Mouse (Mus musculus) testis, postnatal 14 days (tissue): Measurements from ENCODE around the gene Iqschfp.
"Not testable (repeated sequence)": the region's sequence is repeated elsewhere in the genome, so short reads cannot be mapped to it uniquely, and the experiment has no call there.

Experiments used
- DNase-seq: peaks from one replicate; pipeline ENCODE4 v3.0.0; 2021; ENCODE audit warnings: low spot score

Gene Iqschfp

DNA sequence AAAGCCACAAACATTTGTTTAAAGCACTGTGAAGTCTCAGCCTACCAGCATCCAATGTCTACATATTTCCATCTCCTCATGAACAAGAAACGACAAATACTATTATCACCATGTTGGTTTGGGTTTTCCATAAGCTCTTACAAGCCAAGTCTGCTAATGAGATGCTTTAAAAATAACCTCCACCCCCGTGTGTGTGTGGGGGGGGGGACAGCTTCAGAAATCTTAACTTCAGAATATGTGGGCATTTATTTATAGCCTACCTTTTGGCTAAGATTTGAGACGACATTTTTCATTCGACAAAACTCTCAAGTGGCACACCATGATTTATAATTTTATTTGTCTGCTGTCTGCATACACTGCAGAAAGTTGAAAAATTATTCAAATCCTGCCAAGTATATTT lies 185.4 kb downstream of the Iqschfp start:
- DNase-seq, result no peak

DNA sequence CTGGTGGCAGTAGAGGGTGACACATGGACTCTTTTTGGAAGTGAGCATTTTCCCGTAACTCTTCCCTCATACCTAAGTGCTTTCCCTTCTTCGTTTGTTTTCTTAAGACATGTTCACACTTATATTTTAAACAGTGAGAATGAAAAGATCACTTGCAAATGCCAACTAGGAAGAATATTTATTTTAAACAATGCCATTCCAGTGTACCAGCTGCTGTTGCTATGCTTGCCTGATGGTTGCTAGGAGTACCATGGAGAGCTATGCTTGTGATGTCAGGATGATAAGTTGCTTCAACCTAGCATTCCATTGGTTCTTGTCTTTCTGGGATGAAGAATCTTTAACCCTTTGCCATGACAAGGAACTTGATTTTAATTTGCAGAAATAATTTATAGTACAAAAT lies 193.0 kb downstream of the Iqschfp start:
- no peak for DNase-seq

DNA sequence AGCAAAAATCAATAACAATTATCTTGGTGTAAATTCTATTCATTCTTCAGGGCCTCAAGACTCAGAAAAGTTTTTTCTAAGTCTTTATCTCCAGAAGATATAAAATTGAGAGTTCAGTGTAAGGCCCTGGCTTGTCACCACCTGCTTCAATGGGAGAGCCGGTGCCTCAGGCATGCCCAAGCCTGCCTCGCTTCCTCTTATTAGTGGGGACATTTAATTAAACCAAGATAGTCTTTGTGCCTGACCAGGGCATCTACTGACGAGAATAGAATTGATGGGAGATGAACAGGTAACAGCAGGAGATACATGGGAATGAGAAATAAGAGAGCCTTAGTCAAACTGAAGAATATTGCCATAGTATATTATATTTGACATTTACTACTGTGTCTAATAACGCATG lies 200.1 kb downstream of the Iqschfp start:
- no peak for DNase-seq

DNA sequence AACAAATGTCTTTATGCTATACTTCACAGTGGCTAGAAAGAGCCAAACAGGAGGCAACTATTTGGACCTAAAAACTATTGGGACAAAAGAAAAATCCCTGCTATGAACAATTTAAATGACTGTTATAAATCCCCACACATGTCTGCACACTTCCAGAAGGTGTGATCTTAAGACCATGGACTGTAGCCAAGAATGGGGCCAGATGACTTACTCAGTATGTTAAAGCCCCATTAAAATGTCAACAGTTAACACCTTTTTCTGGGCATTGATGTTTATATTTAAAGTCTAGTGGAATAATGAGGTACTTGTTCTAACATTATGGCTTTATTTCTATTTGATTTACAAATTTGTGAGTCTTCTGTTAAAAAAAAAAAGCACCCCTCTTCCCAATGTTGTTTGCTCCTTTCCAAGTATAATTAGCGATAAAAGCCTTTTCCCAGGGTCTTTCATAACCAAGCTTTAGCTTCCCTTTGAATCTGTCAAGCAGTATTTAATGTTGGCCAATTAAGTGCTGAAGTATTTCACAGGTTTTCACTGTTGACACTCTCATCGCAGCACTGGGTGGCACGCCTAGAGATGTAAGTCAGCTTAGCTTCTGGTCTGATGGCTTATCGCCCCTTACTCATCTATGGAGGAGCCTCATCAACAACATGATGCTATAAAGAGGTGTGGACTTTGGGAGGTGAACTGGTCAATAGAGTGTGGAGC lies 204.8 kb downstream of the Iqschfp start:
- no peak for DNase-seq

DNA sequence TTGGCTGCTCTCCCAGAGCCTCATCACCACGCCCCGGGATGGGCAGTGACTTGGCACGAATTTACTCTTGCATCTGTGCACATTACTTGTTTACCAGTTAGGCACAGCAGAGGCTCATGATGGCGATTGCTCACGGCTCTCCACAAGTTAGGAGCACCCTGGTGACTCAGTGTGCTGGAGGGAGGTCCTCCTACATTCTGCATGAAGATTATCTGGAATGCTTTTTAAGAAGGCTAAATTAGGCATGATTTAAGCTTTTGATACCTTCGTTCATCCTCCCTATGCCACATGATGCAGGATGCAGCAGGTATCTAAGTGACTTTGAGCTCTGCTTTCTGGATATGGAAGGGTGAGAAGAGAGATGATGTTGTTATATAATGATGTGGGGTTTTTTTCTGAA lies 207.5 kb downstream of the Iqschfp start:
- DNase-seq, result not testable (repeated sequence)

DNA sequence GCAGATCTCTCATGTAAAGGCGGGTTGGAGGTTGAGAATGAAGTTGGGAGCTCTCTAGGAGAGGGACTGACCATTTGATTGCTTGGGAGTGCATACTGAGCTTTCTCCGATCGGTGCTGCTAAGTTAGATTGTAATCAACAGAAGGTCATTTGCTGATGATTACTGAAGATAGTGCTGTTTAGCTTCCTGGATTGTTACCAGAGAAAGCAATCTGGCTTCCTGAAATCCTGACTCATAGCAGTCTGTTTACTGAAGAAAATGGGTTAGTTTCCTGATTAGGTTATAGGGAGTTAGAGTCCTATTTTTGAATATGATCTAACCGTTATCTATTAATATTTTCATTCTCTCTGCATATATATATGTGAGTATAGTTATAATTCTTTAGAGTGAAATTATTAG lies 209.3 kb downstream of the Iqschfp start:
- no peak for DNase-seq

DNA sequence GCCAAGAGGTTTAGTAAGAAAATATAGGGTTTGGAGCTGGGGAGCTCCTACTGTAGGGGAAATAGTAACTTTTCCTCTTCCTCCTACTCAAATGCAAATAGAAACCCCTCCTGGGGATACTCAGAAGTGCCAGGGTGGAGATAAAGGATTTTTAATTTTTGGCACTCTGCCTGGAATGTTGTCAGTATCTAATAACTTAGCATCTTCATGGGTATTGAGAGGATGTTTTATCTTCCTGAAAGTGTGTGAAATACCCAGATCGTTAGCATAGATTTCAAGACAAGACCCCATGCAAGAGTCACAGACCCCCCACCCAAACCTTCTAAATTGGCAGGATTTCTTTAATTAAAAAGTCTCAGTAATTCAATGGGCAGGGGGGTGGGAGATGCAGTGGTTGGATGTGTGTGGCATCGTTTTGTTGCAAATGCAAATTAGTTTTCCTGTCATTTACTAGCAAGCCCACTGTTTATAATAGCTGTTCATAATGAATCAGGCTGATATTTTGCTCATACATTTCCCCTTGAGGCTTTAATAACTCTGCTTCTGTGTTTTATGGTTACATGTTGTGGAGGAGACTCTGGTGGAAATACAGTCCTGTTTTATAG lies 213.2 kb downstream of the Iqschfp start:
- DNase-seq, result no peak

DNA sequence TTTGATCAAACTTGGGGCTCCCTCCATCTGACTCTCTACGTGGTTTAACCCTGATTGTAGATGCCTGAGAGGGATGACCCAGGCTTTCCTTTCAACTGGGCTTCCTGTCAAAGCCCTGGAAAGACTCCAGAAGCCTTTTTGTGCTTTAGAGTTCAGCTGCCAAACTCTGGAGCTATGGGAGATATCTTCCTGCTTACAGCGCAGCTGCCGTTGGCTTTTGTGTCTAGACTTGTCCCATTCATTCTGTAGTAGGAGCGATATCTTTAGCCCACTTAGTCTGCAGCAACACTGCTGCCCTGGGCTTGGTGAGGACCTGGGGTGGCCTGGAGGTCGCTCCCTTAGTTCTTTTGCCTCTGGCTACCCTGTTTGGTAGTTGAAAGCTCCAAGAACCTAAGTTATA lies 229.3 kb downstream of the Iqschfp start:
- DNase-seq, result no peak

DNA sequence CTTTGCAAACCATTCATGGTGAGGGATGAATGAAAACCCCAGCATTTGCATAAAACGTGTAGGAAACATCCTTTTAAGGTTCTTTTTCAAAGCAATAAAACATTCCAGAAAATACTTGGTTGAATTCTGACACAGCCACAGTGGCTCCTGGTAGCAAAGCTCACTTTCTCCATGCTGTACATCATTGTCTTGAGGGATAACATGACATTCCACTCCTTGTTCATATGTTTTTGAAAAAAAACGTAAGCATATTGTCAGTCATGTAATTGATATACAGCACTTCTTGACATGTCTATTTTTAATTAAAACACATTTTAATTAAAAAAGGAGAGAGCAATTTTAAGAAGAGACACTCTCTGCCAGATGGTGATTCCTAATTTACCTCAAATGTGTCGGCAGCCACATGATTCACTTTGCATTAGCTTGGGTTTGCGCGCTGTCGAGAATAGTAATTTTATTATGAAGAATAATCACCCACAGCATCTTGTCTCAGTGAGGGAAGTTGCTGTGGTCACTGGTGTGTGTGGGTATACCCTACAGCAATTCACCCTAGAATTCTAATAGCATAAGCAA lies 234.3 kb downstream of the Iqschfp start:
- DNase-seq, result no peak

DNA sequence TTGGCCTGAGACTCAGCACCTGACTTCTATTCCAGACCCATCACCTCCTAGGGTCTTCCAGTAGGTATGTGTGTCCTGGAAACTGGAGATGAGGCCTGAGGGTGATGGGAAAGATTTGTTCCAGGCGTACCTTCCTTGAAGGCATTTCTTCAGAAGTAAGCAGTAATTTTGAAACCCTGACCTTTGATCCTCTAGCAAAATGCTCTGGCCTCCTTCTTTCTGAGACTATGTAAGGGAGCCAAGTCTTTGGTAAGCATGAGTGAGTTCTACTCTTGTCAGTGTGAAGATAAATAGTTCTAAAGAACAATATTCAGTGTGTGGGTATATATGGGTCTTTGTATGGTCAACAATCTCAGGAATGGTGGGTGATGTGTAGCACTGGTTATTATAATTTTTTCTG lies 238.4 kb downstream of the Iqschfp start:
- DNase-seq, result no peak

DNA sequence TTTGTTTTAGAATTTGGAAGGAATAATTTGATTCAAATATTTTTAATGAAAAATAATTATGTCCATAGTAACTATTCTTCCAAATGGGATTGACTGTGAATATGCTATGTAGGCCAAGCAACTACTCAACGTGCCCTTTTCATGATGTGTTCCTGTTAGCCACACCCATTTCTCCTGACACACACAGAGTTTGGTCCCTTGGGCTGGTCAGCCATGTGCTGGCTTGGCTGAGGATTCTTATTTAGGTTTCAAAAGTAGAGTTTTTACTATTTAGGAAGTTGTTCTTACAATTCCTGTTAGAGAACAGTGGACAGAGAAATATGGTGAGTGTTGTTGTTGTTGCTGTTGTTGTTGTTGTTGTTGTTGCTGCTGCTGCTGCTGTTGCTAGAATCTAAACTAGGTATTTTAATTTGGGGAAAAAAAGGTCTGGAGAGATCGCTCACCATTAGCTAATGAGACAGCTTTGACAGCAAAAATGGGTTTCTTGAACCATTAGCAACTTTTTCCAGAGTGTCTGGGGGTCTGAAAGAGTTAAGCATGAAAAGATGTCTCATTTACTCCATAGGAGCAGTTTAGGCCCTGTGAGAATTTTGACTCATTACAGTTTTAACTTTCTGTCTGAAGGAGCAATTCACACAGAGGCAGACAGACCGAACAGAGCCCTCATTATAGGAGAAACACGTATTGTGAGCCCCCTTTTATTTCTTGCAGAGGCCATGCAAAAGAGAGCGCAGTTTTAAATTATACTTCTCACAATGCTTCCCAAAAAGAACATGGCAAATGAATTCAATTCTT lies 247.0 kb downstream of the Iqschfp start:
- DNase-seq, result no peak

DNA sequence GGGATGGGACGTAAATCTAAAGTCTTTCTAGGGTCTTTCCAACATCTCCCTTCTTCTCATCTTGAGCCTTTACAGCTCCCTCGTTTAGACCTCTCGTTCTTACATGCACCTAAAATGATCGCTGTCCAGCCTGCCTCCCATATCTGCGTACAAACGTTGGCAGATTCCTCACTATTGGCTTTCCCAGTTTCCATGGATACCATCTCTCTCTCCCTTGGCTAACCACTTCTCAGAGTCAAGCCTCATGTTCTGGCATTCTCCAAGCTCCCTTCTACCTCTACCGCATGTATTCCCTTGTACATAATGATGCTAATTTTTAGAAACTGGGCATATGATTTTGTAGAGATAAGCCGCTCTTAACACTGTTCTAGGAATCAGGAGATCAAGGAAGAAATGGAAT lies 258.7 kb downstream of the Iqschfp start:
- no peak for DNase-seq

DNA sequence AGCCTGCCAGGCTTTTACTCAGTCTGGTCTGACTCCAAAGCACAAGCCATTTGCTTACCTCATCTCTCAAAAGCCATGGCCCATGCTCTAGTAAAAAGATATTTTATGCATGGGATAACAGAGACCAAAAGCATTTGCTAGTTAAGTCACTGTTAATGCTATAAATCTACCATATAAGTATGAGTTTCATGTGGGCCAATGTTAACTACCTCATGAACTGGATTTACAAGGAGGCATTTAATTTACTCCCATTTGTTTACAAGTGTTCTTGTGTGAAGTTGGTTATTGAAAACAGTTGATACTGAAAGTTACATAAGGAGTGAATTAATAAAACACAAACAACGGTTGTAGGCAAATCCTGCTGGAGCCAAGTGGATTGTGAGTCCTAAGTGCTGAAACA lies 268.1 kb downstream of the Iqschfp start:
- no peak for DNase-seq

DNA sequence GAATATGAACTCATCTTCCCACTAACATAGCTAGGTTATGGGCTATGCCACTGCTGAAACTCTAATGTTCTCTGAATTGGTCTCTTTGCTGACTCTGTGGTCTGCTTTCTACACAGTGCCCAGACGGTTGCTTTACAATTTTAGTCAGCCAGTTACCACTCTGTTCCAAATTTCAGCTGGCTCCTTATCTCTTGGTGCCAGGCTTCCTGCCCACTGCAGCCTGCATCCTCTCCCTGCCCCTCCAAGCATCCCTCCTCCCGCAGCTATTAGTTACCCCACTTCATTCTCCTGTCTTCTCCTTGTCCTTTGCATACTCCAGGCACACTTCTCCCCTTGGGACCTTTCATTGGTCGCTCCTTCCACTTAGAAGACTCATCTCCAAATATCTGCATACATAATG lies 268.7 kb downstream of the Iqschfp start:
- no peak for DNase-seq

DNA sequence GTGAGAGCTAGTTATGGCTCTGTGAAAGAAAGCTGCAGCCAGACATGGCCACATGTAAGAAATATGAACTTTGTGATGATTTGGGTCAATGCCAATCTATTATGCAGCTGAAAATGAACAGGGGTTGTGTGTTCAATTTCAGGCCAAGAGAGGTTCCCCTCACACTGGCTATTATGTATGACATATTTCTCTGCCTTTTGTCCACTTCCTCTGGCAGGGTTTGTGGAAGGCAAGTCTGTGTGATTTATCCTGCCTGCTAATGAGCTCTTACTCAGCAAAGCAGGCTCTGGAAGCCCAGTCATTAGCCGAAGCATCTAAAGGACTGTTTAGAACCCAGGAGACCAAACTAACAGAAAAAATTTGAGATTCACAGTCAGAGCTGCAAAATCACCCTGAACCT lies 286.2 kb downstream of the Iqschfp start:
- DNase-seq, result no peak

DNA sequence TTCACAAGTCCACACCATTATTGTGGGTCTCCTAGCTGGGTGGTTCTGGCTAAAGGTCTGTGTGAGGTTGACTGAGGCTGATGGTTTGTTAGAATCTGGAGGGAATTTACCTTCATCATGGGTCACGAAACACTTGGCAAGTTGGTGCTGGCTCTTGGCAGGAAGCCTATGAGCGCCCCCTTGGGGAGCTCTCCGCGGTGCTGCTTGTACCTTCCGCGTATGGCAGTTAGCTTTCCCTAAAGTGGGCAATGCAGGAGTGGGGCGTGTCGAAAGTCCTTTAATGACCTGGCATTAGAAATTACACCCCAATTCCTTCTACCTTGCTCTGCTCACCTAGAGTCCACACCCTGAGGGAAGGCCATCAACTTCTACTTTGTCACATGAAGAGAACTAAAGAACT lies 295.4 kb downstream of the Iqschfp start:
- DNase-seq, result no peak

DNA sequence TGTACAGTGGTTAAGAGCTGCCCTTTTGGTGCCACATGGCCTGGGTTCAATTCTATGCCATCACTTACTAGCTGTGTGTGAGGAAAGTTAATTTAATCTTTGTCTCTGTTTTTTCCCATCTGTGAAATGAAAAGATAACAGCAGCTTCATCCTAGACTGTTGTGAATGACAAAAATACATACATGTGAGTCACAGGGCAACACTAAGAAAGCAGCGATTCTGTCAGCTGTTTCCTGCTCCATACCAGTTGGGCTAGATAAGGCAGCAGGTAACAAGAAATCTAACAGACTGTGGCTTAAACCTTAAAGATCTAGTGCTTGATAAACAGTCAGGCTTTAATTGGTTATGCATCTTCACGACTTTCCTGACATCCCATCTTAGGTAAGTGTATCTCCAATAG lies 297.1 kb downstream of the Iqschfp start:
- DNase-seq, result no peak

DNA sequence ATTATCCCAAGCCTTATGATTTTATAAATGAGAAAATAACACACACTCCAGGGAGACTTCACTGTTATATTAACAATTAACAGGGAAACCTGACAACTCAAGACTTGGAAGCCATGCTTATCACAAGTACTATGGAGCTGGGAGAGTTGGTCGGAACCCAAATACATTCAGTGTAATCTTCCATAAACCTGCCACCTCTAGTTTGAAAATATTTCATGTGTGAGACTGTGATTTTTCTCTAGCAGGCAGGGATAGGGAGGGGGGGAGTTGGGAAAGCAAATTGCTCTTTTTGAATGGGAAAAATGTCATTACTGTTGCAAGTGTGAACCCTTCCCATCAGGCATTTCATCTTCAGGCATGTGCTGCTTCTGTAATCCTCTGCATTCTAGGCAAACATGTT lies 304.9 kb downstream of the Iqschfp start:
- no peak for DNase-seq

DNA sequence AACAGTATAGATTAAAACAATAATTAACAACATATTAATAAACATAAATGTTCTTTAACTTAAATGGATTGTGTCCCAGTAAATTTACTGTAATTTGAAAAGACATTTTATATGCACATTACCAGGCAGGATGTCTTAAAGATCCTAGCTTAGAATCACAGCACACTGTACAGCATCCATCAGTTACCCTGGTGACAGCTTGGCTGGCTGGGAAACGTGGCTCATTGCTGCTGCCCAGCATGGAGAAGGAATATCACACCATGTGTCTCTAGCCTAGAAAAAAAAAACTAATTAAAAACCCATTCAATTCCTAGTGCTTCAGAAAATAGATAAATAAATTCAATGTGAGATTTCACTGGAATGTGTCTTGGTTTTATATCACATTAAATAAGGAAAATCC lies 309.2 kb downstream of the Iqschfp start:
- DNase-seq, result no peak

DNA sequence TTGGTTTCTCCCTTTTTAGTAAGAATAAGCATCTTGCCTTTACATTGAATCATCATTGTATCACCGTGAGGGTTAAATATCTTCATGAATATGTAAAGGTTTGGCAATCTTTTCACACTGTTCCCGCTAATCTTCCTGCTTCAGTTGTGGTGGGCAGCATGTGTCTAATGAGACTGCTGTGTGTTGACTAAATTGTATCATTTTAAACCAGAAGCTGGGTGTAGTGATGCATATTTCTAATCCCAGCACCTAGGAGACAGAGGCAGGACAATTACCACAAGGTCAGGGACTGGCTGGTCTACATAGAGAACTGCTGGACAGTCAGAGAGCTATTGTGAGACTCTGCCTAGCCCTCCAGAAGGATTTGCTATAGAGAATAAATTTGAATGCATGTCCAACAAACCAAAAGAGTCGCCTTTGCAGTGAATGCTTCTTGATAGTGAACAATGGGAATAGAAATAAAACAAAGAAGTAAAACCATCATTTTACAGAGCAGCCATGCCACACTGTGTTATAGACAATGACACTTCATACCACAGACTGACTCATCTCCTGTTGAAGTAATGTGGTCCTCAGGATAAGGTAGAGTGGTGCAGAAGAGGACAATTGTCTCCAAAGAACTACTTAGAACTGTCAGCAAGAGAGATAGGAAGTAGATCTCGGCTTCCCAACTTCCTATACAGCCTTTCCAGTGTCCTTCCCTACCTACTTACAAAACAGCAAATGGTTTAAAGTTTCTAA lies 310.3 kb downstream of the Iqschfp start:
- DNase-seq, result no peak

DNA sequence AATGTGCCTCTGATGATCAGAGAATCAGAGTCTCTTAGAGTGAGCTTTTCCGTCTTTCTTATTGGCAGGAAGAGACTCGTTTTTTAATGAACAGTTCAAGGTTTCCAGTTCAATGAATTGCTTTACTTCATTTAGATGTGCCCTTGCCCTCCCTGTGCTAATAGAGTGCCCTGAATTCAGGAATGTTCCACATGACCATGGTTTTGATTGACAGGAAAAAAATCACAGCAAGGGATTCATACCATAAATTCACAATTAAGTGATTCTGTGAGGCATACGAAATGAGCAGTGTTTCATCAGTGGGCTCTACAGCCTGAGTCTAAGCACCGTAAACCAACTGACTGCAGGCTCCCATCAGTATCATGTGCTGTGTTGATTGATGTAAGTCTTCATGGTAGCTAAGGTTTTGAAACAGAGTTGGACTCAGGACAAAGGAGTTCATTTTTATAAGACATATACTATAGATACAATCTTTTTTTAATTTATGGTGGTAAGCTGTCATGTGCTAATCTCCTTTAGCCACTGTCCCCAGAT lies 312.0 kb downstream of the Iqschfp start:
- DNase-seq, result no peak

DNA sequence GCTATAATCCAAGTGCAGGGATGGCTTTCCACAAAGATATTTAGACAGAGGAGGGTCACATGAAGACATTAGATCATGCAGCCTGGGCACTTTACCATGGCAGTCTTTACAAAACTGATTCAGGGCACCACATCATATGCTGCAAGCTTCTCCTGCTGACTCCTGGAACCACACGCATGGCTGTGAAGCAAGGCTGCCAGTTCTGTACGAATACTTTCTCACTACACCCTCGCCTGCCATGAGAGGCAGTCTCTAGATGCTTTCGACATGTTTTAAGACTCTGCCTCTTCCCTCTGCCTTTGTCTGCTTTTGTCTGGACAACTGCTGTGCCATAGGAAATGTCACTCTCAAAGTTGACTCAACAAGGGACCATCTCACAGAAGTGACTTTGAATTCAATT lies 318.4 kb downstream of the Iqschfp start:
- DNase-seq, result no peak
